Mouse (Mus musculus): ENCODE measurements around the gene Srsf5.

- TF ChIP-seq EP300 (IDR thresholded peaks at IDR 0.05; ENCODE audit: low read depth), result no peak
- TF ChIP-seq CTCF (IDR thresholded peaks at IDR 0.05; ENCODE audit: low read depth), result no peak
These were observed 52.3 kb downstream of the Srsf5 start for GRCm38 (mm10) chr12:80997652-80998051.
